Mouse (Mus musculus) adrenal gland, postnatal 10 days (tissue): ENCODE results near the gene Vmn1r48. TPM values are rescaled to one million over a fixed set of nuclear protein-coding genes. Genes with fewer than 3 reads are reported as not detected.
"Not testable (repeated sequence)": the region's sequence is repeated elsewhere in the genome, so short reads cannot be mapped to it uniquely, and the experiment has no call there.

ENCODE experiments used
- DNase-seq: peaks from one replicate; pipeline ENCODE4 v3.0.0; 2021; ENCODE audit warnings: mixed read lengths
- long read RNA-seq, 2 experiments: library from polyadenylated mRNA; stranded (forward); transcript quantifications; one replicate each; pipeline ENCODE4 v2.0.0; 2021
- total RNA-seq, 2 experiments: library from RNA; stranded (reverse); gene quantifications; 2 replicates each; pipeline ENCODE4 v1.2.3; 2021

Gene Vmn1r48
- total RNA-seq = not detected
- long read RNA-seq, experiment 1 = 0 reads
- long read RNA-seq, experiment 2 = 0 reads

GRCm38 (mm10) chr6:90036741-90037140, at the start of gene Vmn1r48:
Gene Vmn1r48 (minus strand): TSS chr6:90036841.
- DNase-seq = not testable (repeated sequence)

GRCm38 (mm10) chr6:90078406-90078805, 41.8 kb upstream of the Vmn1r48 start, which contains the start of gene Vmn1r49:
Gene Vmn1r49 (minus strand): TSS chr6:90078506.
- DNase-seq = no peak

- DNase-seq = not testable (repeated sequence)
Measured at GRCm38 (mm10) chr6:90015847-90016246, 20.8 kb downstream of the Vmn1r48 start, which contains the start of gene Vmn1r47. Gene Vmn1r47 (plus strand): TSS chr6:90016147.

- DNase-seq = no peak
Measured at GRCm38 (mm10) chr6:89985989-89986388, 50.7 kb downstream of the Vmn1r48 start.

Other genes starting within 250 kb of the Vmn1r48 start
- gene Vmn1r42, start 160.4 kb downstream of the Vmn1r48 start, total RNA-seq = not detected
- not detected for gene Vmn1r43, start 160.4 kb downstream of the Vmn1r48 start, total RNA-seq
- not detected for gene Vmn1r44, start 153.2 kb downstream of the Vmn1r48 start, total RNA-seq
- gene Vmn1r45, start 96.2 kb downstream of the Vmn1r48 start, total RNA-seq = not detected
- not detected for gene Vmn1r46, start 67.5 kb downstream of the Vmn1r48 start, total RNA-seq
- gene Vmn1r47, start 20.7 kb downstream of the Vmn1r48 start, total RNA-seq = not detected
- gene Vmn1r49, start 41.7 kb upstream of the Vmn1r48 start, total RNA-seq = not detected
- not detected for gene Vmn1r50, start 64.6 kb upstream of the Vmn1r48 start, total RNA-seq
- gene Vmn1r51, start 85.8 kb upstream of the Vmn1r48 start, total RNA-seq = not detected
- not detected for gene Vmn1r52, start 138.0 kb upstream of the Vmn1r48 start, total RNA-seq
- not detected for gene V1ra8, start 166.0 kb upstream of the Vmn1r48 start, total RNA-seq
- gene Vmn1r53, start 187.6 kb upstream of the Vmn1r48 start, total RNA-seq = not detected
- gene Vmn1r54, start 209.5 kb upstream of the Vmn1r48 start, total RNA-seq = not detected